Comparison of ENCODE assay signal across 36 mouse cellular contexts in the genomic region with DNA sequence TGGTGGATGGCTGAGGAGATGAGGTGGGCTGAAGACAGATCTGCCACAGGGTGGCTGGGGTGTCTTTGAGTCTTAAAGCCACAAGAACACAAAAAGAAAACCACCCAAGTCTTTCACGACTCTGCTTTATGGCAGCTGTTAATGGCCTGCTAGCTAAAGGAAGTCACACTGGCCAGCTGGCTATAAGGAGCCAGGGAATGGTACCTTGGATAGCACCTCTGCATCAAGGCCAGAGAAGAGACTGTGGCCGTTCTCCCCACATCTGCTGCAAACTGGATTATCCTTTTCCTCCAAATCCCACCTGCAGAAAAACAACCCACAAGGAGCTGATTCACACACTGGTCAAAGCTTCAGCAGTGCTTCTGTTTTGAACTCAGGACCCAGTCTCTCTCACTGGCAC. TPM values are rescaled to one million over a fixed set of nuclear protein-coding genes. Genes with fewer than 3 reads are reported as not detected.
DNase-seq lines count a peak whose midpoint lies in the region; ATAC-seq lines count a peak whose summit lies in the region.
"Had no signal": no experiment of that assay in that cellular context is flagged by ENCODE, and none has a peak within 500 bp of the region (broad histone marks: within the 10 kb centered on the region; RNA-seq: fewer than 3 reads in every experiment).

No protein-coding gene starts in this region.

- no peak overlapping the region for H3K9ac ChIP-seq in heart, embryonic 12.5 days
- H3K9ac ChIP-seq in midbrain, embryonic 15.5 days, result no peak overlapping the region
- H3K9ac ChIP-seq: embryonic facial prominence, embryonic 15.5 days; heart, embryonic 13.5 days; hindbrain, embryonic 12.5 days; kidney, embryonic 15.5 days; limb, embryonic 13.5 days; liver, embryonic 14.5 days; midbrain, embryonic 12.5 days had no signal

- ATAC-seq in heart, embryonic 12.5 days (ENCODE audit: insufficient number of reproducible peaks, low FRiP score), result no peak
- ATAC-seq in midbrain, embryonic 15.5 days (replicated peaks), result no peak
- ATAC-seq: activated CD4-positive, CD25-positive, alpha-beta regulatory T cell, adult 4 months; CD4-positive, CD25-positive, alpha-beta regulatory T cell, adult 4 months; forebrain, embryonic 14.5 days; intestine, postnatal 0 days; Patski had no signal

- H3K27me3 ChIP-seq in heart, embryonic 12.5 days (replicated peaks), result peaks cover 46% of the 10 kb centered on the region
- H3K27me3 ChIP-seq in limb, embryonic 10.5 days (ENCODE audit: low read depth, poor library complexity, severe bottlenecking), result 0 out of 2 replicates have a peak, but pooled peaks cover 4% of the 10 kb centered on the region
- no peaks in the 10 kb centered on the region for H3K27me3 ChIP-seq in midbrain, embryonic 15.5 days (replicated peaks)
- H3K27me3 ChIP-seq: embryonic facial prominence, embryonic 15.5 days; hindbrain, embryonic 12.5 days had no signal

- H3K27ac ChIP-seq in heart, embryonic 12.5 days (ENCODE audit: poor library complexity, severe bottlenecking), result no peak overlapping the region
- H3K27ac ChIP-seq in limb, embryonic 10.5 days, result no peak overlapping the region
- no peak overlapping the region for H3K27ac ChIP-seq in midbrain, embryonic 15.5 days
- H3K27ac ChIP-seq: embryonic facial prominence, embryonic 15.5 days; heart, embryonic 13.5 days; hindbrain, embryonic 12.5 days; kidney, embryonic 15.5 days; limb, embryonic 13.5 days; liver, embryonic 14.5 days; midbrain, embryonic 12.5 days; stomach, postnatal 0 days had no signal

- H3K4me3 ChIP-seq in heart, embryonic 12.5 days, result no peak overlapping the region
- no peak overlapping the region for H3K4me3 ChIP-seq in limb, embryonic 10.5 days
- no peak overlapping the region for H3K4me3 ChIP-seq in midbrain, embryonic 15.5 days
- H3K4me3 ChIP-seq: embryonic facial prominence, embryonic 15.5 days; heart, embryonic 13.5 days; hindbrain, embryonic 12.5 days; kidney, embryonic 15.5 days; limb, embryonic 13.5 days; midbrain, embryonic 12.5 days had no signal

- peak; percentile 9 for DNase-seq in heart, postnatal 4 days
- peak; percentile 48 for DNase-seq in ES-CJ7 (ENCODE audit: low read depth, low spot score)
- DNase-seq in embryo, embryonic 10.5 days (ENCODE audit: low spot score), result peak; percentile 49
- peak; percentile 43 for DNase-seq in limb, embryonic 10.5 days (ENCODE audit: low spot score)
- DNase-seq in cerebellum, adult 11-12 months, result no peak
- DNase-seq: adrenal gland, adult 8-10 months; cerebellum, adult 9-10 months; gastrocnemius, postnatal 25 days; heart, adult 18-20 months; heart, postnatal 14 days; layer of hippocampus, postnatal 36 days; lung, postnatal 10 days; thymus, adult 2 months had no signal

- no peaks in the 10 kb centered on the region for H3K9me3 ChIP-seq in heart, embryonic 12.5 days (replicated peaks)
- no peaks in the 10 kb centered on the region for H3K9me3 ChIP-seq in limb, embryonic 10.5 days (replicated peaks)
- no peaks in the 10 kb centered on the region for H3K9me3 ChIP-seq in midbrain, embryonic 15.5 days
- H3K9me3 ChIP-seq: embryonic facial prominence, embryonic 15.5 days; heart, embryonic 13.5 days; hindbrain, embryonic 12.5 days; kidney, embryonic 15.5 days; limb, embryonic 13.5 days; midbrain, embryonic 12.5 days had no signal

- H3K36me3 ChIP-seq in heart, embryonic 12.5 days, result no peaks in the 10 kb centered on the region
- H3K36me3 ChIP-seq in limb, embryonic 10.5 days, result no peaks in the 10 kb centered on the region
- H3K36me3 ChIP-seq in midbrain, embryonic 15.5 days (replicated peaks), result no peaks in the 10 kb centered on the region
- H3K36me3 ChIP-seq: embryonic facial prominence, embryonic 15.5 days; G1E; heart, embryonic 13.5 days; hindbrain, embryonic 12.5 days; kidney, embryonic 15.5 days; limb, embryonic 13.5 days; midbrain, embryonic 12.5 days had no signal

- H3K4me2 ChIP-seq in heart, embryonic 12.5 days, result no peak overlapping the region
- no peak overlapping the region for H3K4me2 ChIP-seq in midbrain, embryonic 15.5 days
- H3K4me2 ChIP-seq: embryonic facial prominence, embryonic 15.5 days; heart, embryonic 13.5 days; hindbrain, embryonic 12.5 days; kidney, embryonic 15.5 days; limb, embryonic 13.5 days; midbrain, embryonic 12.5 days had no signal

- no peaks in the 10 kb centered on the region for H3K4me1 ChIP-seq in heart, embryonic 12.5 days (replicated peaks)
- no peaks in the 10 kb centered on the region for H3K4me1 ChIP-seq in limb, embryonic 10.5 days
- peaks cover 9% of the 10 kb centered on the region for H3K4me1 ChIP-seq in midbrain, embryonic 15.5 days
- H3K4me1 ChIP-seq: embryonic facial prominence, embryonic 15.5 days; heart, embryonic 13.5 days; hindbrain, embryonic 12.5 days; kidney, embryonic 15.5 days; limb, embryonic 13.5 days had no signal

- WGBS in heart, embryonic 12.5 days, result 7% methylated on average over 2 of the region's 2 CpGs
- 8% methylated on average over 2 of the region's 2 CpGs for WGBS in limb, embryonic 10.5 days
- WGBS in midbrain, embryonic 15.5 days, result 65% methylated on average over 2 of the region's 2 CpGs

RNA-seq across cellular contexts. Expression of gene Gm4791, which starts 18.4 kb away (rescaled TPM):
- not detected for total RNA-seq in heart, postnatal 4 days (2021)
- polyA plus RNA-seq in heart, embryonic 12.5 days (2016; fragmentation: Nextera tagmentation; extraction: Ambion mirVana), result not detected in 2 replicates
- polyA plus RNA-seq in limb, embryonic 10.5 days (2016; fragmentation: Nextera tagmentation; extraction: Ambion mirVana), result not detected in 2 replicates
- not detected in 2 replicates for polyA plus RNA-seq in midbrain, embryonic 15.5 days (2015; fragmentation: Nextera tagmentation; extraction: Ambion mirVana)
- total RNA-seq: adrenal gland, adult 8-10 months; G1E; gastrocnemius, postnatal 25 days; heart, adult 18-20 months; heart, postnatal 14 days; layer of hippocampus, adult 8-10 months; layer of hippocampus, postnatal 36 days; left cerebral cortex, postnatal 10 days; megakaryocyte progenitor cell, adult 5-6 weeks; monocyte, adult 5-6 weeks; neutrophil, adult 5-6 weeks had no signal
- polyA plus RNA-seq: activated CD4-positive, CD25-positive, alpha-beta regulatory T cell, adult 4 months; CD4-positive, CD25-positive, alpha-beta regulatory T cell, adult 4 months; embryonic facial prominence, embryonic 15.5 days; forebrain, embryonic 14.5 days; G1E; heart, embryonic 13.5 days; hindbrain, embryonic 12.5 days; intestine, postnatal 0 days; kidney, embryonic 15.5 days; liver, embryonic 14.5 days; midbrain, embryonic 12.5 days; Patski; small intestine, adult 2 months; stomach, postnatal 0 days; urinary bladder, adult 2 months had no signal
